Mouse (Mus musculus) lung, adult 2 months (tissue): ENCODE results near the gene Chsy1. TPM values are rescaled to one million over a fixed set of nuclear protein-coding genes. Genes with fewer than 3 reads are reported as not detected.

Experiments used
- DNase-seq: peaks from one replicate; pipeline ENCODE4 v3.0.0; 2022
- H3K4me1 ChIP-seq: fragments of 200-500 bp; 2 replicates; pipeline ENCODE4 v1.6.1; 2011; ENCODE audit warnings: low read length; ENCODE audit not compliant: control insufficient read depth, insufficient read depth
- H3K4me3 ChIP-seq: fragments of 200-500 bp; replicated peaks from 2 replicates; pipeline ENCODE3; 2011; ENCODE audit warnings: low read depth, mild to moderate bottlenecking, control low read depth, low read length; ENCODE audit errors: extremely low read depth
- CTCF ChIP-seq: fragments of 200-500 bp; IDR thresholded peaks from 2 replicates; pipeline ENCODE4 v1.5.1; 2011; ENCODE audit warnings: mild to moderate bottlenecking, low read length, control low read depth; ENCODE audit not compliant: insufficient read depth
- POLR2A ChIP-seq: fragments of 200-500 bp; IDR thresholded peaks from 2 replicates; pipeline ENCODE4 v1.6.1; 2011; ENCODE audit warnings: low read depth, mild to moderate bottlenecking, control low read depth, low read length, borderline replicate concordance; ENCODE audit errors: extremely low read depth
- WGBS: fragments of 180-500 bp; shearing (Covaris S2); methylation state at CpG from one replicate; pipeline ENCODE4 v1.1.7; 2018; 5-methylcytosine and 5-hydroxymethylcytosine counted together
- polyA plus RNA-seq: library from polyadenylated mRNA; depleted of rRNA; stranded (reverse); fragments of >200 nt; gene quantifications from 2 replicates; pipeline ENCODE4 v1.2.3, GENCODE M21; 2012

The Chsy1 gene
- polyA plus RNA-seq, 1 experiment = 18.1 TPM

DNA sequence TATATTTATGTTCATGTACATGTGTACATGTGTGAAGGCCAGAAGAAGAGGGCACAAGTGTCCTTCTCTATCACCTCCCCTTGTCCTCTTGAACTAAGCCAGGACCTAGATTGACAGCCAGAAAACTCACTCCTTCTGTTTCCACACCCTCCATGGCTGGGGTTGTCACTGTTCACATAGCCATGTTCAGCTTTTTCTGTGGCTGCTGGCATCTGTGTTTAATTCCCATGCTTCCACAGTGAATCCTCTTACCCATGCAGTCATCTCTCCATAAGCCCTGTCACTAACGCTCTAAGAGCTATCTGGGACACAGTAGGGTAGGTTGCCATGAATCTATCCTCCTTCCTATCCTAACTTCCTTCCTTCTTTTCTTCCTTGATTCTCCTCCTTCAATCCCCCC, 86.6 kb downstream of the Chsy1 start:
- no peak for DNase-seq
- TF ChIP-seq POLR2A (no peak), CTCF (no peak)
- whole genome bisulfite sequencing = 58% methylated on average over 1 of the region's 1 CpGs

DNA sequence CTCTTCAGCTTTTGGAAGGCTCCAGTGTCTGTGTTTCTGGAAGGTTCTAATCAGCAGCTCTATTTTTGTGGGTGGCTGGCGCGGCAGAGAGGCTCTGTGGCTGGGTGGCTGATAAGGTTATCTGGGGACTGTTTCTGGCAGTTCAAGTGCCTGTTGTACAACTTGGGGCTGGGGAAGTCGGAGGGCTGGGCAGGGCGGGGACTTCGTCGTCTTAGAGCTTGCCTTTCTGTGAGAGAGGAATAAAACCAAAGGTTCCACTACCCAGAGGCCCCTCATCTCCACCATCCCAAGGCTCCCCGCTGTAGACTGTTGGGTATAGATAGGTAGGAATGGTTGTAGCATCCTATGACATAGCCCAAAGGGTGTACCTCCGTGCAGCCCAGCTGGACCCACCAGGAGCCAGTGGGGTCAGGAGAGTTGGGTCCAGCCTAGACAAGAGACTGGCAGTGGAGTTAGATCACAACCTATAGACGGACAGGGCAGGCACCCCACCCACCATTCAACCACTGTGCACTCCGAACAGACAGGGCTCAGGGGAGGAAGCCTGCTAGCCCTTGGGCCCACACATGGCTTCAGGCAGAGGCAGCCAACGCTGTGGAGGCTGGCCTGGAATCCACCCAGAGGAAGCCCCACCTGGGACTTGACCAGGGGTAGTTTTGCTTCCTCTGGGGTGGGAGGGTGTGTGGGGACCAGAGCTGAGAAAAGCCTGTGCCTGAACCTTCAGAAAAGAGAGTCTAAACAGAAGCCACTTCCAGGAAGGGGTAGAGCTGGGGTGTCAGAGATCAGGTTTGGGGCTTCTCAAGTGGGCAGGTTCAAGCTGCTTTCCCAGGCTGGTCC, 87.5 kb downstream of the Chsy1 start:
- Histone ChIP-seq H3K4me1 (no peaks in the 10 kb centered on the region), H3K4me3 (no peak overlapping the region)
- TF ChIP-seq POLR2A = no peak
- TF ChIP-seq CTCF = no peak
- 48% methylated on average over 11 of the region's 11 CpGs for WGBS
- no peak for DNase-seq

More for the DNA sequence above, 86.6 kb downstream of the Chsy1 start:
- H3K4me3 ChIP-seq = no peak overlapping the region
- H3K4me1 ChIP-seq = no peaks in the 10 kb centered on the region

GRCm38 (mm10) chr7:66198416-66198815, 89.1 kb downstream of the Chsy1 start:
- no peak for DNase-seq
- 64% methylated on average over 10 of the region's 10 CpGs for WGBS
- Histone ChIP-seq H3K4me1 (no peaks in the 10 kb centered on the region), H3K4me3 (no peak overlapping the region)
- no peak for TF ChIP-seq CTCF
- no peak for TF ChIP-seq POLR2A

- H3K4me3 ChIP-seq = no peak overlapping the region
- no peaks in the 10 kb centered on the region for H3K4me1 ChIP-seq
- no peak for TF ChIP-seq CTCF
- TF ChIP-seq POLR2A = no peak
- DNase-seq = no peak
- 72% methylated on average over 5 of the region's 5 CpGs for WGBS
Measured at GRCm38 (mm10) chr7:66199391-66199831, 90.1 kb downstream of the Chsy1 start.

DNA sequence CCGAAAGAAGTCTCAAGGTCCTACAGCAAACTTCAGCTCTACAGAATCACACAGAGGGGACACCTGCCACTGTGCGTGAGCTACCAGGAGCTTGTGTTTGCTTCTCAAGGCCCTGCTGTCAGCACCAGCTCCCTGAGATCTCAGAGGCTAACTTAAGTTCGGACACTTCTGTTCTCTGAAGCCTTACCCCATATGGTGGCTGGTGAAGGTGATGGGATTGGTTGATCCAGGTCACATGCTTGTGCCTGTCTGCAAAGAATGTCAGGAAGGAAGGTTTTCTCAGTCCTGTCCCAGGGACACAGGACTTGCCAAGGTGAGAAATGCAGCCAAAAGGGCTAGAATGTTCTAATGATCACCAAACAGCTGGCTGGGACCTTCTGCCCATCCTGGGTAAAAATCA, 91.1 kb downstream of the Chsy1 start:
- TF ChIP-seq CTCF = no peak
- 82% methylated on average over 3 of the region's 3 CpGs for WGBS
- Histone ChIP-seq H3K4me3 (no peak overlapping the region), H3K4me1 (no peaks in the 10 kb centered on the region)
- DNase-seq = no peak

DNA sequence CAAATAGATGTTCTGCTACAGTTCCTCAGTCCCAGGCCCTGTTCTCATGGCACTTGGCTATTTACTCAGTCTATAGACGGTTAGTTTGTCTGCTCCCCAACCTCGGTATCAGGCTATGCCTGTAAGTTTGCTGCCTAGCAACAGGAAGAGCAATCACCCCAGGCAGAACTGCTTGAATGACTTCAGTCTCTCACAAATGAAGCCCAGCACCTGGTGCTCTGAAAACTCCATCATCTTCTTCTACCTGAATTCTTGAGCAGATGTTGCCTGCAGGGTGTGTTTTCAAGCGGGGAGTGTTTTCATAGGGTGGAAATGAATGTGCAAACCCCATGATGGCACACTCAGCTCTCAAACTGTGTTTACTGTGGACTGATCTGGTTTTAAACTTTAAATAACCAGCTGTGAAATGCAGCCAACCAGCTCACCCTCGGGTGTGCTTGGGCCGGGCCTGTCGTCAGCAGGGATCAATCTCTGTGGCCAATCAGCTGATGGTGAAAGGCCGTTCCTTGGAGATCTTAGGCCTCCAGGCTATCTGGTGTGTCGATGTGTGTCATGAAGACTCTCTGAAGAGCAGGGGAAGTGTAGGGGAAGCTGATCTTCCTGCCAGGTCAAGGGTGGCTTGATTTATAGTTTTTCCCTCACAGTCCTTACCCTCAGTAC, 91.6 kb downstream of the Chsy1 start:
- Histone ChIP-seq H3K4me3 (no peak overlapping the region), H3K4me1 (no peaks in the 10 kb centered on the region)
- no peak for DNase-seq
- WGBS = 34% methylated on average over 8 of the region's 8 CpGs
- no peak for TF ChIP-seq CTCF
- TF ChIP-seq POLR2A = no peak

GRCm38 (mm10) chr7:66201657-66202056, 92.3 kb downstream of the Chsy1 start:
- TF ChIP-seq POLR2A (no peak), CTCF (no peak)
- 84% methylated on average over 2 of the region's 2 CpGs for WGBS
- H3K4me1 ChIP-seq = no peaks in the 10 kb centered on the region
- H3K4me3 ChIP-seq = no peak overlapping the region
- no peak for DNase-seq

- no peak for TF ChIP-seq CTCF
- TF ChIP-seq POLR2A = no peak
- H3K4me3 ChIP-seq = no peak overlapping the region
- no peaks in the 10 kb centered on the region for H3K4me1 ChIP-seq
- DNase-seq = no peak
- 69% methylated on average over 2 of the region's 2 CpGs for WGBS
Measured at GRCm38 (mm10) chr7:66209920-66210319, 100.6 kb downstream of the Chsy1 start.

GRCm38 (mm10) chr7:66212887-66213286, 103.6 kb downstream of the Chsy1 start:
- DNase-seq = no peak
- 84% methylated on average over 1 of the region's 1 CpGs for WGBS
- Histone ChIP-seq H3K4me3 (no peak overlapping the region), H3K4me1 (peaks cover 4% of the 10 kb centered on the region)
- TF ChIP-seq POLR2A (no peak), CTCF (no peak)

DNA sequence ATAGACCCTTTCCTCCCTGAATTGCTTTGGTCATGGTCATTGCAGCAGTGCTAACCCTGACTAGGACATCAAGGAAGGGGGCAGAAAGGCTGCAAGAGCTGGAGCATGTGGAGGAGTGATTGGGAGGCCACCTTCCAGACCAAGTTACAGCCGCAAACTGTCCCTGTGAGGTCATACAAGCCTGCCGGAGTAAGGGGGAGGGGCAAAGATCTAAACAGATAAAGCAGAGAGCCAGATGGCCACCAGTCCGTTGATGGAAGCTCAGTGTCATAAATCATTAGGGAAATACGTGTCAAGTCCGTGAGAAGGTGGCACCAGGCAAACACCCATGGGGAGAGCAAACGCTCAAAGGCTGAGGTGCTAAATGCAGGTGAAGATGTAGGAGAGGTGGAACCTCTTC, 105.2 kb downstream of the Chsy1 start:
- no peak for DNase-seq
- Histone ChIP-seq H3K4me3 (no peak overlapping the region), H3K4me1 (peaks cover 15% of the 10 kb centered on the region)
- TF ChIP-seq POLR2A = no peak
- no peak for TF ChIP-seq CTCF
- WGBS = 70% methylated on average over 6 of the region's 6 CpGs
